Mouse (Mus musculus) heart, postnatal 10 days (tissue): Measurements from ENCODE around the gene Atox1. TPM values are rescaled to one million over a fixed set of nuclear protein-coding genes. Genes with fewer than 3 reads are reported as not detected.
A peak's percentile ranks its signal among the peaks of the same experiment; 100 is the strongest.
"Not testable (repeated sequence)": the region's sequence is repeated elsewhere in the genome, so short reads cannot be mapped to it uniquely, and the experiment has no call there.

Source experiments
- DNase-seq, 2 experiments: peaks; one replicate each; pipeline ENCODE4 v3.0.0; 2021
- intact Hi-C: fragments of 180-260 bp; cut with DNase I; formaldehyde crosslinking; loops from one replicate; pipeline ENCODE4 v1.15.1; 2025
- total RNA-seq, 2 experiments: library from RNA; stranded (reverse); gene quantifications; 2 replicates each; pipeline ENCODE4 v1.2.3; 2021

Gene Atox1
- total RNA-seq, 2 experiments from 2014 or later: 168 to 169 TPM

DNA sequence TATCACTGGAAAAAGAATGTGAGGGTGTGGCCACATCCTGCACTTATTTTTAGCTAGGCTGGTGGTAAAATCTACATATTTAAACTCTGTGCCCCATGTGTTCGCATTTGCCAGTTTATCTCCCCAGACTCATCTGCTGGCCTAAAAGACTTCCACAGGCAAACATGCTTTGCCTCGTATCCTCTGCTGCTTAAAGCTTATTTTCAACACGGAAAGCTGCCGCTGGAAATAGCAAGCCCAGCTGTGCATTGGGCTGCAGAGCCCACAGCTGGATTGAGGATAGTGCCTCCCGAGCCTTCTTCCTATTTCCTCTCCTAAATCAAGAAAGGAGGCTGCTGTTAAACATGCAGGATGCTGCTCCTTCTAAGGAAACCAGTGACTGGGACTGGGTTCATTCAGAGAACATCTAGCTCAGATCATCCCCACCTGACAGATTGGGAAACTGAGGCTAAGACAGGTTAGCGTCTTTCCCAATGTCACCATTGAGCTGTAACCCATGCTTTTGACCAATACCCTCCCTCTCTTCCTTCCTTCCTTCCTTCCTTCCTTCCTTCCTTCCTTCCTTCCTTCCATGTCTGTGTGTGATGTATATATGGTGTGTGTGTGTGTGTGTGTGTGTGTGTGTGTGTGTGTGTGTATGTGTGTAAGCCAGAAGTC is 44.3 kb downstream of the Atox1 start:
- peak in 1 of 2 experiments; percentile 44 for DNase-seq
- intact Hi-C loops: no loop called here

DNA sequence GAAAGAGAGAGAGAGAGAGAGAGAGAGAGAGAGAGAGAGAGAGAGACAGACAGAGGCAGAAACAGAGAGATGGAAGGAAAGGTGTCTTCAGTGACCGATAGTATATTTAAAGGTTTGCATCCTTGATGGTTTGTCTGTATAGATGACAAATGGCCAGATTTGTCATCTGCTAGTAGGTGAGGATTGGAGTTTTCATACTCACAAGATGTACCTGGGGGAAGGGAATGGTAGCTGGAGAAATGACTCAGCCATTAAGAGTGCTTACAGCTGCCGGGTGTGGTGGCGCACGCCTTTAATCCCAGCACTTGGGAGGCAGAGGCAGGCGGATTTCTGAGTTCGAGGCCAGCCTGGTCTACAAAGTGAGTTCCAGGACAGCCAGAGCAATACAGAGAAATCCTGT is 45.3 kb downstream of the Atox1 start:
- DNase-seq, intact Hi-C loops: not testable (repeated sequence)

DNA sequence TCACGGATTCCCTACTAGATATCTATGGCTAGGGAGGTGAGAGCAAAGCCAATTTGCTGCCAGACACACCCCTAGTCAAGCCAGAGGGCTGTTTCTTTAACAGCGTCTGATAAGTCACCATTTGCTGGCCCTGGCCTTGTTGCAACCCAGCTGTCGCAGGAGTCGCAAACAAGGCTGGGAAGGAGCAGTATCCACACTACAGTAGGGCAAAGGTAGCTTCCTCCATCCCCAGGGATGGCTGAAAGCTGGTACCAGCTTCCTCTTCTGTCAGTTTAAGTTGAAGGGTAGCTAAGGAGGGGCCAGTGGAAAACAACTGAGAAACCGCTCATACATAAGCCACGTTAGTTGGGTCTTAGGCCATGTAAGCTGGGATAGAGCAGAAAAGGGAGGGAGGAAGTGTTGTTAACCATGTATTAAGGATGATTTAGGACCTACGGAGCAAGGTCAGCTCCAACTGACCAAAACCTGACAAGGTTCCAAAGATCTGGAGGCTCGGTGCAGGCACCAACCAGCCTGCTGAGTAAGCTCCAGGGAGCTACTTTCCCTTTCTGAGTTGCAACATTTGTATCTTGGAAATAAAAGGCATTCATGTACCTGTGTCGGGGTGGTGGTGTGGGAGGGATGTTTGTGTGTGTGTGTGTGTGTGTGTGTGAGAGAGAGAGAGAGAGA is 45.9 kb downstream of the Atox1 start:
- intact Hi-C loops: no loop called here
- peak; percentile 68 to 74 for DNase-seq

DNA sequence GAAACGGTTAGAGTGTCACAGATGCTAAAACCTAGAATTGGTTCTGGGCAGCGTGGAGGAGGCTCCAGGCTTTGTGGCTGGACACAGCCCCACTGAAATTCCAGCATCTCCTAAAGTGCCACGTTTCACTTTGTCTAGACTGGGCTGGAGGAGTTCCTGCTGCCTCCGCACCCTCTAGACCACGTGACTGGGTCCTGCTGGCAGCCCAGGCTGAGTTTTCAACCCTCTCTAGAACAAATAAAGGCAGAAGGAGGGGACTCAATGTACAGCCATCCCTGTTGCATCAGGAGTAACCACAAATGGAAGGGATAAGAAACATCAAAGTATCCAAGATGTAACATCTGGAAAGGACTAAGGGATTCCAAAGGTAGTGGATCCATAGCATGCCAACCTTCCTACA is 46.7 kb downstream of the Atox1 start:
- intact Hi-C loops: no loop called here

DNA sequence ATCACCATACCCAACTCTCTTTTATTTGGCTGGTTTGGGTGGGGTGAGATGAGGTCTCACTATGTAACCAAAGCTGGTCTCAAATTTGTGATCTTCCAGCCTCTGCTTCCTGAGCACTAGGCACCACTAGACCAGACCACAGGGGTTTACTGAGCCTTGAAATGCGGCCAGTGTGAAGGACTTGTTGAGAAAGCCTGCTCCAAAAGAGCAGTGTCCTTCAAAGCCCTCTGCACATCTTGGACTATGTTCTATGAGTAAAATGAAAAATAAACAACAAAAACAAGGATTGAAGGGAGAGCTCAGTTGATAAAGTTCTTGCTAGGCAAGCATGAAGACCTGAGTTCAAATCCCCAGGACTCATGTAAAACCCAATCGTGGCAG is 47.6 kb downstream of the Atox1 start:
- intact Hi-C loops: no loop called here
- no peak for DNase-seq

More for the DNA sequence above, 46.7 kb downstream of the Atox1 start:
- DNase-seq: peak; percentile 56 to 66

DNA sequence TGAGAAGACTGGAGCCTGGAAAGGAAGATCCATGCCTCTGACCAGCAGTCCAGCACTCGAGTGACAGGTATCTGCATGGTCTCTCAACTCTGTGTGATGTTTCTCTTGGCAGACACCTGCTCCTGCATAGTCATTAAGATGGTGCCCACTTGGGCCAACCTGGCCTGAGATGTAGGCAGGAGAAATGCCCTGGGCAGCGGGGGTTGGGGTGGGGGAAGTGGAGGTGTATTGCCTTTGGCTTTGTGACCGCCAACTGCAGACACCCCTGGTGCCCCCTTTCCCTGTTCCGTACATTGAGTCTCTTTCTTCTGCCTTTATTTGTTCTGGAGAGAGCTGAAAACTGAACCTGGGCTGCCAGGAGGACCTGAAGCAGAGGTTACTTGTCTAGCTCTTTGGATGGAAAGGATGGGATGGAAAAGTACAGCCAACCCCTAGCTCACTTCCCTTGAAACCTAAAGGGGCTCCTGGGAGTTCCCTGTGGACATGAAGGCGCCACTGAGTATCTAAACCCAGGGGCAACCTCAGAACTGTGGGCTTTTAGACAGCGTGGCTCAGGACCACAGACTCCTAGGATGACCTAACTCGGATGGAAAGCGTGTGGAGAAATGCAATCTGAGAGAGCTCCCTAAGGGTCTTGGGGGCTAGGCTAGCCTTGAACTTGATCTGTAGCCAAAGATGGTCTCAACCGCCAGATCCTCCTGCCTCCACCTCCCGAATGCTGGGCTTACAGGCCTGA is 48.2 kb downstream of the Atox1 start:
- intact Hi-C loops: no loop called here
- no peak for DNase-seq

DNA sequence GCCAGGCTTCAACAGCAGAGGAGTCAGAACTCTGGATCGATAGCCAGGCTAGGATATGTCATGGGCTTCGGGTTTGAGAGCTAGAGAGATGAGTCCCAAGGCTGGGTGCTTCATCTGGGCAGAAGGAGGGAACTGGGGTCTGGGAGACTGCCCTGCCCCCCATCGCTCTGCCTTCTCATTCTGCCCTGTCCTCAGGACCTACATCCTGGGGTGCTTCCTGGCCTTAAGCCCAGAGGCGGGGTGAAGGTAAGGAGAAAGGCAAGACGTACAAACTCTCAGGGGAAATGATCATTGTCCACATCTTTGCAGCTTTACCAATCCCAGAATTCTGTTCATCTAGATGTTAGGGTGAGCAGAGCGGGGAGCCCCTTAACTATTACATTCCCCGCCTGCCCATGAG is 49.0 kb downstream of the Atox1 start:
- intact Hi-C loops: no loop called here
- DNase-seq: no peak

DNA sequence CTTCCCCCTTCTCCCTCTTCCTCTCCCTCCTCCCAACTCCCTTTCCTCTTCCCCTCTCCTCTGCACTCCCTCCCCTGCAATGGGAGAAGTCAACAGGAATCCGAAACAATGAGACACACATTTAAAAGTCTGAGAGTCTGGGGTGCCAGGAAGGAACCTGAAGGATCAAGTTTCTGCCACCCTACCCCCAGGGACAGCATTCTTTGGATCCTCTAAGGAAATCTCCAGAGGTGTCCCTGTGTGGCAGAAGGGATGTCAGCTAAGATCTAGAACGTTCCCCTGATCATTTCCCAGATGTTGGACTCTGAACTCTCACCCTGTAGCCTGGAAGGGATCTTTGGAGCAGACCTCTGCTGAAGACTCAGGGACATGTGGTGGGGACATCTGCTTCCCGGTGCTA is 50.5 kb downstream of the Atox1 start:
- intact Hi-C loops: no loop called here
- DNase-seq: no peak

DNA sequence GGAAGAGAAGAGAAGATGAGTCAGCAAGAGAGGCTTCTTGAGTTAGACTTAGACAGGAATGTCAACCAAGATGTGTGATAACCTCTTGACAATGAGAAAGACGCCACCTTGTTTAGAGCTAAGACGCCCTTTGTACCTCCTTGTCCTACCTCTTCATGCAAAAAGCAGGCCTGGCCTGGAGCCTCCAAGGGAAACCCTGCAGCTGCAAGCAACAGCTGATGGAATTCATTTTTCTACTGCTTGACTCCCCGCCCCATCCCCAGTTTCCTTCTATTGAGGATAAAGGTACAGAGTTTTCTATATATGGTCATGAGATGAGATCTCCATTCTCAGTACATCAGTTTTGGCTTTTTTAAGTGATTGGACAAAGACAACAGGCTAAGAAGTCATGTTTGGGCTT is 51.0 kb downstream of the Atox1 start:
- intact Hi-C loops: no loop called here
- DNase-seq: no peak

DNA sequence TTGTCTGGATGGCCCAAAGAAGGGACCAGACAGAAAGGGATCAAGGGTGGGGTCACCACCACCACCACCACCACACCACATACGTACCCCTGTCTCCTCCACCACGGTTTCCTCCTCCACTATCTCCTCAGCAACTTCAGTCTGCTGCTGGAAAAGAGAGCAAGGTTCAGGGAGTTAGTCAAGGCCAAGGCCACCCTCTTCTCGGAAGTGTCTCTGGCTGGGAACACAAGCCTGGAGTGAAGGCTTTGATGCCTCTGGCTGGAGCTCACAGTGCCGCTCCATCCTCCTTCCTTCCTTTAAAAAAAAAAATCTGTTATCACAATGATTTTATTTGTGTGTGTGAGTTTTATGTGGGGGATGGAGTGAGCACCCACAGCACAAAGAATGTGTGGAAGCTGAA is 53.9 kb downstream of the Atox1 start:
- no peak for DNase-seq
- intact Hi-C loops: no loop called here

DNA sequence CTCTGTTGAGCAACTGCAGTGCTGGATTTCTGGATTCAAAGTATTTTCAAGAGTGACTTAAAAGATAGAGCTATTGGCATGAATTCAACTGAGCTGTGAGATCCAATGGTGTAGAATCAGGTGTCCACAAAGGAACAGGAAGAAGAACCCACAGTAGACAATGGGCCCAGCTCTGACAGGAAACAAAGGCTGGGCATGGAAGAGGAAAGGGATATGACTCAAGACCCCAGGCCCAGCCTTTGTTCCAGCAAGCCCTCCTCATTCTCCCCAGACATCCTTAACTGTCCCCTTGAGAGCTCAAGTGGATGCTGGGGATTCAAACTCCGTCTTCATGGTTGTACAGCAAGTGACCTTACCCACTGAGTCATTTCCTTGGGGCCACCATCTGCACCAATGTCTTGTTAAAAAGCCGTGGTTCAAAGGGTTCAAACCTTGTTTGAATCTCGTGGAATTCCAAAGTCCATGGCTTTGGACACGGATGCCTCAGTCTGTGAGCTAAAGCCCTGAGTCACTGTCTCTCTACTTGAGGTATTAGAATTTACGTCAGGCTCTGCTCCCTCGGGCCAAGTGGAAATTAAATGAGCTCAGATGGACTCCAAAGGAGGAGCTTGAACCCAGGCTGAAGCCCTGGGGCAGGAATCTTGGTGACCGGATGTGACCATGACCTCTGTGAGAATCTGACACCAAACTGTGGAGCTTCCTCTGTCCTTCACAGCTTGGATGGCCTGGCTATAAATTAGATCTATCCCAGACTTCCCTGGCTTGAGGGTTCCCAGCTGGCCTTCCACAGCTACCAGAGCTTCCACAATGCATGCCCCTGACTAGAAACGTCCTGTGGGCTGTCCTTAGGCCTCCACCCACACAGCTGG is 55.2 kb downstream of the Atox1 start:
- intact Hi-C loops: no loop called here
- peak; percentile 72 to 73 for DNase-seq

DNA sequence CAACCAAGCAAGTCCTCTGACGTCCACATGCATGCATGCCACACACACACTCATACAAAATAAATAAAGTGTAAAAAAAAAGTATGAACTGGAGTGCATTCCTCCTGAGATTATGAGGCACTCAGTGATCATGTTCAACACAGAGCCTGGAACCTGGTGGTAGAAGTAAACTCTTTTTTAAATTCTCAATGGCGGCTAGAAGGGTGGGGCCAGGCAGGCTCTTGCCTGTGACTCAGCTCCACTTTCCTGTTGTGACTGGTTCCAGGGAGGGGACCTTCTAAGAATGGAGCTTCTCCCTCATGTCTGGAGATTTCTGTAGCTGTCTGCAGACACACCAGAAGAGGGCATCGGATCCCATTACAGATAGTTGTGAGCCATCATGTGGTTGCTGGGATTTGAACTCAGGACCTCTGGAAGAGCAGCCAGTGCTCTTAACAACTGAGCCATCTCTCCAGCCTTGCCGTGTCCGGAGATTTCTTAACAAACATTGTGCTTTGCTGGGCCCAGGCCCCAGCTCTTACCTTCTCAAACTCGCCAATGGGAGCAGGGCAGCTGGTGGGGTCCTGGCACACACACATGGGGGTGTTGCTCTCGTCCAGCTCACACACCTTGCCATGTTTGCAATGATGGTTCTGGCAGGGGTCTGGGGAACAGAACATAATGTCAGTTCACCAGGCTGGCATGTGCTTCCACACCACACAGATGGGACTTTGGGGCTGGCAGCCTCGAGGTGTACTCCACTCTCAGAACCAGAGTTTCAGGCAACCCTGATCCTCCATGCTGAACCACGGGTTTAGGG is 56.2 kb downstream of the Atox1 start:
- intact Hi-C loops: no loop called here
- DNase-seq: no peak

DNA sequence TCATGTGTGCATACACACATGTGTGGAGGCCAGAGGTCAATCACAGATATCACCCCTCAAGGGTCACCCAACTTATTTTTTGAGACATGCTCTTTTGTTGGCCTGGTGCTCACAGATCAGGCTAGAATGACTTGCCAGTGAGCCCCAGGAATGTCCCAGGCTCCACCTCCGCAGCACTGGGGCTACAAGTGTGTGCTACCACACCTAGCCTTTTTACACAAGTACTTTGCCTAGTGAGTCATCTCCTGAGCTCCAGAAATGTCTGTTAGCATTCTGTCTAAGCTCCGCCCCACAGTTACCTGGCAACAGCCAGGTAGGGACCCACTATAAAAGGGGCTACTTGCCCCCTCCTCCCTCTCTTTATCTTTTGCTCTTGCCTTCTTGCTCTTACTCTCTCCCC is 60.2 kb downstream of the Atox1 start:
- intact Hi-C loops: no loop called here
- no peak for DNase-seq

DNA sequence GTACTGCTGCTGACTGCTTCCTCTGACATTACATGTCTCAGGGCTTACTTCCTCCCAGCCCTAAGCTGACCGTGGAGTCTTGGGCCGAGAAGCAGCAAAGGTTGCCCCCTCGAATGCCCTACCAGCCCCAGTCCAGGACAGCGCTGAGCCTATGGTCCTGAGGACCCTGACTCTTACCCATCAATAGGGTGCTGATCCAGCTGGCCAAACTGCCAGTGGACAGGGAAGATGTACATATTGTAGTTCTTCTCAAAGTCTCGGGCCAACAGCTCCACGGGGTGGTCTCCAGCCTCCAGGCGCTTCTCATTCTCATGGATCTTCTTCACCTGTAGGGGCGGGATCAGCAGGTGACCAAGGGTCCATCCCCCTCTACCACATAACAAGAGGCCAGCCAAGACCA is 62.7 kb downstream of the Atox1 start:
- no peak for DNase-seq
- intact Hi-C loops: no loop called here

DNA sequence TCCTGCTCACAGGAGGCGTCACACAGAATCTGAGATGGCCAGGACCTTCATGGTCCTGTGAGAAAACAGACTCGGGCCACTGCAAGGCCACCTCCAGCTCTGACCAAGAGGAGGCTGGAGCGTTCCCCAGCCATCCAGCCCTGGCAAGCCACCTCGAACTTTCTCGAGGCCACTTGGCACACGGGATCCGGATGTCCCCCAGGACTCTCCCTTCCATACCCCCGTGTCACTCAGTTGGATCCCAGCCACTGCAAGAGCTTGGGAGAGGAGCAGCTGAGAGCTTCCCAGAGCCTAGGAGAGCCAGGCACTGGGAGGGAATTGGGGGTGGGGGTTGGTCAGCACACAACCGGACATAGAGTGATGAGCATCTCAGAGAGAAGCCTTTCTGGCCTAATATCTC is 63.6 kb downstream of the Atox1 start:
- peak; percentile 74 to 79 for DNase-seq
- intact Hi-C loops: no loop called here

DNA sequence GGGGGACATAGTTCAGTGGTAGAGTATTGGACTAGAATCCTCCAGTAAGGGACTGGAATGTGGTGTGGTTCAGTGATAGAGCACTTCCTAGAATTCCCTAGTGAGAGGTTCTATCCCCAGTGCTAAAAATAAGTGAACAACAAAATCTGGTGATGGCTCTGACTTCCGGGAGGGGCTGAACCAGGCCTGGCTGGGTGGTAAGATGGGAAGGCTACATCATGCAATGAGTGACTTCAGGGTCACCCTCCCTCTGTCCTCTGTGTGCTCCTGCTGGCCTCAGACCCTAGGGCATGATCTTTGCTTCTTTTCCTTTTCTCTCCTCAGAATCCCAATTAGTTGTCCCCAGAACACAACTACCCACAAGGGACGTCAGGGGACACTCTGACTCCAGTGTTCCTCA is 64.0 kb downstream of the Atox1 start:
- no peak for DNase-seq
- intact Hi-C loops: no loop called here
